Mouse (Mus musculus) liver, embryonic 13.5 days (tissue): ENCODE results near the gene Hmbs. TPM values are rescaled to one million over a fixed set of nuclear protein-coding genes. Genes with fewer than 3 reads are reported as not detected.

Experiments
- ATAC-seq: fragments of 200-750 bp; cut with Nextera tagmentation; 2 replicates; pipeline ENCODE4 v1.8.0; 2017; ENCODE audit warnings: low read depth, mild to moderate bottlenecking, moderate number of reproducible peaks, moderate library complexity
- DNase-seq: peaks from one replicate; pipeline ENCODE4 v3.0.0; 2022
- H3K27ac ChIP-seq: fragments of 300-500 bp; sonication (generic); 2 replicates; pipeline ENCODE4 v1.5.1; 2015; ENCODE audit warnings: moderate library complexity, mild to moderate bottlenecking, inconsistent platforms
- H3K27me3 ChIP-seq: fragments of 300-500 bp; sonication (generic); 2 replicates; pipeline ENCODE4 v1.6.1; 2015; ENCODE audit warnings: mild to moderate bottlenecking, inconsistent platforms
- H3K36me3 ChIP-seq: fragments of 300-500 bp; sonication (generic); 2 replicates; pipeline ENCODE4 v1.6.1; 2015; ENCODE audit warnings: mild to moderate bottlenecking, inconsistent platforms
- H3K4me1 ChIP-seq: fragments of 300-500 bp; sonication (generic); replicated peaks from 2 replicates; pipeline ENCODE4 v1.6.1; 2015; ENCODE audit warnings: inconsistent platforms
- H3K4me2 ChIP-seq: fragments of 300-500 bp; sonication (generic); 2 replicates; pipeline ENCODE4 v1.6.1; 2015; ENCODE audit warnings: inconsistent platforms, mild to moderate bottlenecking, moderate library complexity
- H3K4me3 ChIP-seq: fragments of 300-500 bp; sonication (generic); replicated peaks from 2 replicates; pipeline ENCODE4 v1.5.1; 2015; ENCODE audit warnings: mild to moderate bottlenecking, inconsistent platforms
- H3K9ac ChIP-seq: fragments of 300-500 bp; sonication (generic); 2 replicates; pipeline ENCODE4 v1.6.1; 2015; ENCODE audit warnings: mild to moderate bottlenecking, inconsistent platforms
- H3K9me3 ChIP-seq: fragments of 300-500 bp; sonication (generic); replicated peaks from 2 replicates; pipeline ENCODE4 v1.6.1; 2016; ENCODE audit warnings: inconsistent platforms
- WGBS: fragments of 180-500 bp; shearing (Covaris S2); methylation state at CpG from one replicate; pipeline ENCODE4 v1.1.7; 2015; ENCODE audit not compliant: insufficient replicate concordance; 5-methylcytosine and 5-hydroxymethylcytosine counted together
- microRNA-seq: library from miRNA; unstranded; fragments of <30 nt; microRNA quantifications from one replicate; pipeline ENCODE4, GENCODE M21; 2016
- polyA plus RNA-seq: library from polyadenylated mRNA; unstranded; fragments of >200 nt; fragmentation: Nextera tagmentation; extraction: Ambion mirVana; gene quantifications from 2 replicates; pipeline ENCODE4 v1.2.1, GENCODE M21; 2015

Gene Hmbs
- polyA plus RNA-seq, 1 experiment from 2014 or later = 1,411 TPM

- Histone ChIP-seq H3K27ac (peak overlapping the region; percentile 97), H3K4me2 (peak overlapping the region; percentile 88), H3K4me3 (peak overlapping the region; percentile 97), H3K27me3 (0 out of 2 replicates have a peak, but pooled peaks cover 8% of the 10 kb centered on the region), H3K9ac (peak overlapping the region; percentile 99), H3K4me1 (peaks cover 77% of the 10 kb centered on the region), H3K36me3 (peaks cover 49% of the 10 kb centered on the region), H3K9me3 (0 out of 2 replicates have a peak, but pooled peaks cover 3% of the 10 kb centered on the region)
- 2% methylated on average over 47 of the region's 47 CpGs for WGBS
- ATAC-seq = peak; percentile 37
- DNase-seq = peak; percentile 48
Measured at GRCm38 (mm10) chr9:44287401-44288075, 56.5 kb downstream of the Hmbs start.

- peaks cover 49% of the 10 kb centered on the region for H3K36me3 ChIP-seq
- peak overlapping the region; percentile 88 for H3K4me2 ChIP-seq
- H3K27ac ChIP-seq = peak overlapping the region; percentile 97
- DNase-seq (peak; percentile 29), ATAC-seq (0 out of 2 replicates have a peak, but pooled peaks have one; percentile 8)
- 6% methylated on average over 11 of the region's 11 CpGs for WGBS
- 0 out of 2 replicates have a peak, but pooled peaks cover 3% of the 10 kb centered on the region for H3K9me3 ChIP-seq
- H3K4me3 ChIP-seq = peak overlapping the region; percentile 97
- H3K27me3 ChIP-seq = 0 out of 2 replicates have a peak, but pooled peaks cover 8% of the 10 kb centered on the region
- peaks cover 73% of the 10 kb centered on the region for H3K4me1 ChIP-seq
- H3K9ac ChIP-seq = peak overlapping the region; percentile 99
Measured at GRCm38 (mm10) chr9:44287003-44287400, 57.0 kb downstream of the Hmbs start.

Small RNA genes within 50 kb of the gene (microRNA-seq; reads per million reads assigned to microRNA genes)
- 1.2 reads per million for gene Gm44335

Other genes starting within 250 kb of the Hmbs start
- gene Mfrp, start 242.5 kb downstream of the Hmbs start, polyA plus RNA-seq = not detected in 2 replicates
- 0.17 and 0.20 TPM in 2 replicates for gene C1qtnf5, start 237.0 kb downstream of the Hmbs start, polyA plus RNA-seq
- 0.05 TPM in 1 of 2 replicates, not detected in the other for gene Gm49380, start 230.7 kb downstream of the Hmbs start, polyA plus RNA-seq
- 36.9 and 38.7 TPM in 2 replicates for gene Rnf26, start 230.7 kb downstream of the Hmbs start, polyA plus RNA-seq
- gene Mcam, start 209.8 kb downstream of the Hmbs start, polyA plus RNA-seq = 3.7 and 4.0 TPM in 2 replicates
- gene Cbl, start 110.2 kb downstream of the Hmbs start, polyA plus RNA-seq = 5.7 and 7.2 TPM in 2 replicates
- gene Ccdc153, start 103.6 kb downstream of the Hmbs start, polyA plus RNA-seq = not detected in 2 replicates
- gene Pdzd3, start 92.8 kb downstream of the Hmbs start, polyA plus RNA-seq = 0.06 and 0.24 TPM in 2 replicates
- 3.2 and 3.8 TPM in 2 replicates for gene Nlrx1, start 75.6 kb downstream of the Hmbs start, polyA plus RNA-seq
- gene Abcg4, start 55.6 kb downstream of the Hmbs start, polyA plus RNA-seq = 11.1 and 13.0 TPM in 2 replicates
- gene Hinfp, start 38.6 kb downstream of the Hmbs start, polyA plus RNA-seq = 11.4 and 11.5 TPM in 2 replicates
- gene C2cd2l, start 23.9 kb downstream of the Hmbs start, polyA plus RNA-seq = 6.4 and 8.2 TPM in 2 replicates
- gene Dpagt1, start 18.2 kb downstream of the Hmbs start, polyA plus RNA-seq = 20.7 and 23.0 TPM in 2 replicates
- gene H2afx, start 9.5 kb downstream of the Hmbs start, polyA plus RNA-seq = 208 and 210 TPM in 2 replicates
- gene Vps11, start 17.4 kb upstream of the Hmbs start, polyA plus RNA-seq = 14.8 and 15.3 TPM in 2 replicates
- gene Hyou1, start 35.3 kb upstream of the Hmbs start, polyA plus RNA-seq = 15.8 and 19.0 TPM in 2 replicates
- 18.4 and 21.3 TPM in 2 replicates for gene Slc37a4, start 52.6 kb upstream of the Hmbs start, polyA plus RNA-seq
- 1,487 and 1,590 TPM in 2 replicates for gene Rps25, start 62.9 kb upstream of the Hmbs start, polyA plus RNA-seq
- 68.3 and 69.4 TPM in 2 replicates for gene Trappc4, start 63.4 kb upstream of the Hmbs start, polyA plus RNA-seq
- 13.8 and 16.6 TPM in 2 replicates for gene Ccdc84, start 74.3 kb upstream of the Hmbs start, polyA plus RNA-seq
- not detected in 2 replicates for gene Foxr1, start 96.9 kb upstream of the Hmbs start, polyA plus RNA-seq
- gene Upk2, start 110.7 kb upstream of the Hmbs start, polyA plus RNA-seq = not detected in 2 replicates
- gene Bcl9l, start 138.6 kb upstream of the Hmbs start, polyA plus RNA-seq = 1.0 and 1.5 TPM in 2 replicates
- 0.09 TPM in 1 of 2 replicates, not detected in the other for gene Cxcr5, start 217.6 kb upstream of the Hmbs start, polyA plus RNA-seq